Mouse (Mus musculus): ENCODE measurements at regions not wholly inside any gene's neighbourhood (a gene's known extent, or its start where the extent isn't known, plus 50 kb on each side); places are given as distances from the start of the nearest gene placed in this dataset.

DNA sequence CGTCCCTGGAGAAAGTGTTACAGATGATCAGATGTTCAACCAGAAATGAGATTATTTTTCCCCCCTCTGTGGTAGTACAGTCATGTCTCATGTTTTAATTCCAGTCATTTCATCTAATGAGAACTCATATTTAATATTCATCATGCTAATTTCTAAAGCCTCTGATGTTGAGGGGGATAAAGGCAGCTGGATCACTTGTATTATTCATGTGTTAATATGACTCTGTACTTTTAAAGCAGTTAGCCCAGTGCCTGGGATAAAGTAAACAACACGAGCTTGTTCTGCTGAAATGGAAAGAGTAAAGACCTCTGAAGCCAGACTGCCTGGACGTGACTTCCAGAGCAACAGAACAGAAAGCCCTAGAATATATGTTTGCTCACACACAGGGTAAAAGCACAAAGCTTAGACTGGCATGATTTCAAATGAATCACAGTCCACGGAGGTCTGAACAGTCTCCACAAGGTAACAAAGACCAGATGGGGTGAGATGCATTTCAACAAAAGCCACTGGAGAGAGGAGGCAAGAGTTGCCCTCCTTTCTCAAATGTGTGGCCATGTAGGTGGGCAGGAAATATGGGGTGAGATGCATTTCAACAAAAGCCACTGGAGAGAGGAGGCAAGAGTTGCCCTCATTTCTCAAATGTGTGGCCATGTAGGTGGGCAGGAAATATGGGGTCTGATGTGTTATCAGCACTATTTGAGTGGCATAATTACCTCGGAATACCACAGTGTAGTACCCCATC is 498.1 kb downstream of the Adam3 start:
- TF ChIP-seq CTCF (IDR thresholded peaks at IDR 0.05; ENCODE audit: low read depth, low read length) (no peak), POLR2A (IDR thresholded peaks at IDR 0.05; ENCODE audit: extremely low read depth, insufficient read depth, low read length) (no peak)

Measured in liver, adult 2 months (tissue).